Mouse (Mus musculus) ES-E14 (cell line): ENCODE data around the gene Keg1. TPM values are rescaled to one million over a fixed set of nuclear protein-coding genes. Genes with fewer than 3 reads are reported as not detected.
"Not testable (repeated sequence)": the region's sequence is repeated elsewhere in the genome, so short reads cannot be mapped to it uniquely, and the experiment has no call there.

Experiments
- DNase-seq: peaks from one replicate; pipeline ENCODE4 v3.0.0-alpha.2; 2013; ENCODE audit warnings: low read depth, low spot score
- H3K27ac ChIP-seq: 2 replicates; pipeline ENCODE4 v1.5.1; 2012; ENCODE audit warnings: low read depth, mild to moderate bottlenecking, low read length, moderate library complexity, mixed read lengths; ENCODE audit not compliant: poor library complexity, insufficient read depth, severe bottlenecking
- H3K36me3 ChIP-seq: 2 replicates; pipeline ENCODE4 v1.6.1; 2012; ENCODE audit warnings: mild to moderate bottlenecking, low read length, moderate library complexity, mixed read lengths; ENCODE audit not compliant: control insufficient read depth, poor library complexity, insufficient read depth, severe bottlenecking
- H3K4me1 ChIP-seq, 2 experiments: fragments of 150-350 bp in 1 of 2; sonication (generic) in 1 of 2; 2 replicates each; pipeline ENCODE4 v1.6.1; 2012; ENCODE audit warnings: low read length in 2 of 2, mild to moderate bottlenecking in 1 of 2, mixed read lengths in 1 of 2; ENCODE audit not compliant: control insufficient read depth in 2 of 2, insufficient read depth in 2 of 2, poor library complexity in 1 of 2
- H3K4me3 ChIP-seq, 2 experiments: fragments of 150-350 bp in 1 of 2; sonication (generic) in 1 of 2; 2 replicates each; pipeline ENCODE4 v1.5.1; 2012; ENCODE audit warnings: low read length in 2 of 2, low read depth in 1 of 2, mild to moderate bottlenecking in 1 of 2, mixed read lengths in 1 of 2; ENCODE audit not compliant: insufficient read depth in 1 of 2, poor library complexity in 1 of 2, severe bottlenecking in 1 of 2
- H3K9ac ChIP-seq: 2 replicates; pipeline ENCODE4 v1.6.1; 2012; ENCODE audit warnings: low read depth, mild to moderate bottlenecking, low read length, mixed read lengths; ENCODE audit not compliant: poor library complexity, insufficient read depth, severe bottlenecking
- H3K9me3 ChIP-seq: fragments of 150-350 bp; sonication (generic); 2 replicates; pipeline ENCODE4 v1.6.1; 2012; ENCODE audit warnings: low read depth, mild to moderate bottlenecking, low read length; ENCODE audit not compliant: control insufficient read depth, insufficient read depth
- CHD2 ChIP-seq: IDR thresholded peaks from 2 replicates; pipeline ENCODE4 v1.6.1; 2014; ENCODE audit warnings: mild to moderate bottlenecking, low read depth, low read length, inconsistent platforms
- HCFC1 ChIP-seq: IDR thresholded peaks from 2 replicates; pipeline ENCODE4 v1.6.1; 2012; ENCODE audit warnings: low read length, inconsistent platforms, borderline replicate concordance; ENCODE audit not compliant: insufficient read depth
- MAFK ChIP-seq: IDR thresholded peaks from 2 replicates; pipeline ENCODE4 v1.6.1; 2014; ENCODE audit warnings: mild to moderate bottlenecking, low read depth, low read length, inconsistent platforms; ENCODE audit not compliant: insufficient read depth
- ZC3H11A ChIP-seq: IDR thresholded peaks from 2 replicates; pipeline ENCODE4 v1.6.1; 2012; ENCODE audit warnings: low read depth, mild to moderate bottlenecking, inconsistent platforms, low read length, borderline replicate concordance
- ZNF384 ChIP-seq: IDR thresholded peaks from 2 replicates; pipeline ENCODE4 v1.6.1; 2012; ENCODE audit warnings: low read depth, low read length, inconsistent platforms
- in situ Hi-C, 2 experiments: fragments of 600-800 bp; cut with MboI; formaldehyde crosslinking; loops; one replicate each; pipeline ENCODE4 v1.15.1; 2025; ENCODE audit warnings: low sequenced_read_pairs in 2 of 2, inconsistent platforms in 1 of 2; ENCODE audit not compliant: unreplicated experiment in 2 of 2
- total RNA-seq: library from RNA; depleted of rRNA; stranded (reverse); fragments of 300-350 nt; gene quantifications from 2 replicates; pipeline ENCODE4 v1.2.3, GENCODE M21; 2012; rRNA removed

The Keg1 gene
- not detected in 2 replicates for total RNA-seq

- Histone ChIP-seq H3K36me3 (no peaks in the 10 kb centered on the region), H3K4me1 (no peaks in the 10 kb centered on the region), H3K9me3 (no peaks in the 10 kb centered on the region), H3K27ac (no peak within 1 kb of the TSS), H3K4me3 (no peak within 1 kb of the TSS), H3K9ac (no peak within 1 kb of the TSS)
- no peak for DNase-seq
- no peak for TF ChIP-seq HCFC1
- in situ Hi-C loops: no loop called here
These were observed at the start of gene Keg1 for GRCm38 (mm10) chr19:12695590-12695989. TSS of gene Keg1 (plus strand) at chr19:12695786.

DNA sequence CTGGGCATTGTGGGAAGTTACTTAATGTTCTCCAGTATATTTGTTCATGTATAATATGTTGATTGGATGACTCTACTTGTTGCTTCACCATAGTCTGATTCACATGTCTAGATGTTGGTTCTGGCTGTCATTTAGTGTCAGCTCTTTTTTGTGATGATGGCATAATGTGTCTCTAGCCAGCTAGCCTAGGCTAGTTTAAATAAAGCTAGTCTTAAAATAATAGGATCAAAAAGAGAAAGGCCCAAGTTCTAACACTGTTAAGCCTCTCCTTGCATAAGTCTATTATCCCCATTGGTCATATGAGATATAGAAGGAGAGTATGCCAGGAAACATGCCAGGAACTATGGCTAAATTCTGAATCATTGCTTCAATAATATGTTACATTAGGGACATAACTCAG lies 46.1 kb upstream of the Keg1 start:
- no peak overlapping the region for H3K27ac ChIP-seq
- DNase-seq: no peak
- no peak for TF ChIP-seq ZNF384
- TF ChIP-seq CHD2: no peak
- no peak for TF ChIP-seq HCFC1
- no peaks in the 10 kb centered on the region for H3K9me3 ChIP-seq
- H3K36me3 ChIP-seq: no peaks in the 10 kb centered on the region
- no peak overlapping the region for H3K9ac ChIP-seq
- H3K4me1 ChIP-seq: no peaks in the 10 kb centered on the region
- in situ Hi-C loops: no loop called here
- H3K4me3 ChIP-seq: no peak overlapping the region

DNA sequence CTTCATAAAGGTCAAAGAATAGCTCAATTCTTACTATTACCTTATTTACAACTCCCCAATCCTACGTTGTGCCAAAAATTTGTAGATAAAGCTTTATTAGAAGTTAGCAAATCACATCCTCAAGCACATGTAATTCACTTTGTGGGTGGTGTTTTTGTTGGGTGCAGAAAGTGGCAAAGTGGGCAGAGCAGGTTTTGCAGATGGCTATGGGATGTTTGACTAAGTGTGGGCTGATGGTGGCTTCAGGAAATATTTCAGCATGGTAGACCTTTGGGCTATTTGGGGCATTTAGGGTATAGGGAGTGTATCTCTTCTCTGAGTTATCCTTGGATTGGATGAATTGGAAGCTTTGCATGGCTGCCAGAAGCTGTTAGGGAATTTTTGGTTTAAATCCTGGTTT lies 29.4 kb upstream of the Keg1 start:
- Histone ChIP-seq H3K27ac (no peak overlapping the region), H3K4me3 (no peak overlapping the region), H3K9ac (no peak overlapping the region), H3K36me3 (no peaks in the 10 kb centered on the region), H3K4me1 (no peaks in the 10 kb centered on the region), H3K9me3 (no peaks in the 10 kb centered on the region)
- TF ChIP-seq MAFK (no peak), CHD2 (no peak), HCFC1 (no peak), ZNF384 (no peak), ZC3H11A (no peak)
- in situ Hi-C loops: no loop called here
- DNase-seq: no peak

GRCm38 (mm10) chr19:12668601-12669000 lies 27.0 kb upstream of the Keg1 start:
- DNase-seq, H3K4me1 ChIP-seq, in situ Hi-C loops, H3K4me3 ChIP-seq, H3K9ac ChIP-seq, H3K36me3 ChIP-seq, H3K27ac ChIP-seq, H3K9me3 ChIP-seq: not testable (repeated sequence)

- Histone ChIP-seq H3K27ac (no peak within 1 kb of the TSS), H3K9me3 (no peaks in the 10 kb centered on the region), H3K9ac (no peak within 1 kb of the TSS), H3K4me3 (no peak within 1 kb of the TSS), H3K4me1 (no peaks in the 10 kb centered on the region), H3K36me3 (no peaks in the 10 kb centered on the region)
- TF ChIP-seq ZC3H11A: no peak
- no peak for DNase-seq
- in situ Hi-C loops: no loop called here
These were observed 25.4 kb upstream of the Keg1 start, which contains the start of gene Olfr1442 for GRCm38 (mm10) chr19:12670139-12670538. TSS of gene Olfr1442 (plus strand) at chr19:12670439.
